Mouse (Mus musculus) olfactory bulb, adult 2 months (tissue): ENCODE results near the gene Setd5.

Experiments
- CTCF ChIP-seq: fragments of 200-500 bp; IDR thresholded peaks from 2 replicates; pipeline ENCODE4 v1.5.1; 2012; ENCODE audit warnings: low read depth, mild to moderate bottlenecking, low read length, moderate library complexity; ENCODE audit not compliant: insufficient read depth
- POLR2A ChIP-seq: fragments of 200-500 bp; IDR thresholded peaks from 2 replicates; pipeline ENCODE4 v1.6.1; 2012; ENCODE audit warnings: mild to moderate bottlenecking, low read depth, low read length, moderate library complexity; ENCODE audit not compliant: insufficient read depth

DNA sequence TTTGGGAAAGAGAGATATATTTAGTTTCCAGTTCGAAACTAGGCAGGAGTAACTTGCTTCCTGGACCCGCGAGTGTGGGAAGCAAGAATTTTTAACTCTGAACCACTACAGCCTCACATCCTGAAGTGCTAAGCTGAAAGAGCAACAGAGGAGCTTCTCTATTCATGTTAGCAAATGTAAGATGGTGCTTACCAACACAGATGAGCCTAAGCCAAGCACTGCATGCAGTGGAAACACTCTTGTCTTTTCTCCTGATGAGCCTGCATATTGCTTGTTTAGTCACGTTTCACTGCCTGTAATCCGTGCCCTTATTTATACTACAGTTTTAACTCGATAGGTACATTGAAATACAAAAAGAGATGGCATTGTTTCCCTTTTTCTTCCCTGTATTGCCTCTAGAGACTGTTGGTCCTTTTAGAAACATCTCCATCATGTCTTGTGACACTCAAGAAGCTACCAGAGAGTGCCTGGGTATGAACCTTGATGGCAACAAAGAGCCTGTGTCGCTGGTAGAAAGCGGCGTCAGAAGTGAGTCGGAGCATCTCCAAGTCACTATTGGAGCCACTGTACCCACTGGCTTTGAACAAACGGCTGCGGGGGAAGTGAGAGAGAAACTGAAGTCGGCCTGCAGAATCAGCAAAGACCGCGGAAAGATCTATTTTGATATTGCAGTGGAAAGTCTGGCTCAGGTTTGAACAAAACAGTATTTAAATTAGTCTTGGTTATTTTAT, 30.0 kb upstream of the Setd5 start:
- TF ChIP-seq CTCF (no peak), POLR2A (no peak)
